Mouse (Mus musculus) frontal cortex, postnatal 36 days (tissue): ENCODE measurements around the gene Cdh16.
"Not testable (repeated sequence)": the region's sequence is repeated elsewhere in the genome, so short reads cannot be mapped to it uniquely, and the experiment has no call there.

Source experiments
- DNase-seq, 2 experiments: peaks; one replicate each; pipeline ENCODE4 v3.0.0; 2022; ENCODE audit warnings: low spot score in 2 of 2

Gene Cdh16

DNA sequence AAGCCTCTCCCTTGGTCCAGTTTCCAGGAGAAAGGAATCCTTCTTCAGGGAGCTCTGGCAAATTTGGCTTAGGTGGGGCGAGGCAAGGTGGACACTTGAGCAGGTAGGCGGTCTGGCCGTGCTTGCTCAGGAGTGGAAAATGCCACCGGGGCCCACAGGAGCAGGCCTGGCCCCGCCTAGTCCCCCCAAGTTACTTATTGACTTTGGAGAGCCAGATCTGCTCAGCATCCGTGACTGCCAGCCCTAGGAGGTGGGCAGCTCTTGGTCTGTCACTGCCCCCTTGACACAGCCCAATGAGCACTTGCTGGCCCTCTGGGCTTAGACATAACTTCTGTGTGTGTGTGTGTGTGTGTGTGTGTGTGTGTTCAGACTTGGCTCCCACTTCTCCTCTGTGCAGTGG, at the start of gene Cdh16:
Cdh16 (minus strand) TSS at position 236 of the 400 bp plus-strand sequence.
- no peak for DNase-seq

DNA sequence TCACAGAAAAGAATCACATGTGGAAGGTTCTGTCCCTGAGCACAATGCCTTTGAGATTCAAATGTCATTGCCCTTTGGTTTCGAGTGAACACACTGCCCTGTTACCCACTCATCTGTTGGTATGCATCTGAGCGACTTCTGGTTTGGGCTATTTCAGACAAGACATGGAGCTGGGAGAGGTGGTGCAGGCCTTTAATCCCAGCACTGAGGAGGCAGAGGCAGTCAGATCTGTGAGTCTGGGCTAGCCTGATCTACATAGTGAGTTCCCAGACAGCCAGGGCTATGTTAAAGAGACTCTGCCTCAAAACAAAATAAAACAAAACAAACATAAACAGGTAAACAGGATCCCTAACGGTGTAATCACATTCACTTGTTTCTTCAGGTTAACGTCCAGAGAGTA, 31.4 kb upstream of the Cdh16 start:
- DNase-seq = no peak

DNA sequence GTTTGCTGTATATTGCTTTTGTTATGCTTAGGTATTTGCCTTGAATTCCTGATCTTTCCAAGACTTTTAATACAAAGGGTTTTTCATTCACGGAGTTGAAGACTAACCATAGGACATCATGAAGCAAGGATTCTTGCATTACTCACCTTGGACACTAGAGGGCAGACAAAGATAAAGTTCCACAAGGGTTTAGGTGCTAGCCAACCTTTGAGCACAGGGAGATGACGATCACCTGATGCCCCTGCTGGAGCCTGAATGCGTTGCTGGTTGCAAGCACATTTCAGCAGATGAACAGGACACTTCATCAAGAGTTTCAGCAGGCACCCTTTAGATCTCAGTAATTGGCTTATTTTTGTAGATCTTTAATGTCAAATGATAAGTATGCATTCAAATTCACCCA, 30.8 kb upstream of the Cdh16 start:
- peak; percentile 60 to 93 for DNase-seq

DNA sequence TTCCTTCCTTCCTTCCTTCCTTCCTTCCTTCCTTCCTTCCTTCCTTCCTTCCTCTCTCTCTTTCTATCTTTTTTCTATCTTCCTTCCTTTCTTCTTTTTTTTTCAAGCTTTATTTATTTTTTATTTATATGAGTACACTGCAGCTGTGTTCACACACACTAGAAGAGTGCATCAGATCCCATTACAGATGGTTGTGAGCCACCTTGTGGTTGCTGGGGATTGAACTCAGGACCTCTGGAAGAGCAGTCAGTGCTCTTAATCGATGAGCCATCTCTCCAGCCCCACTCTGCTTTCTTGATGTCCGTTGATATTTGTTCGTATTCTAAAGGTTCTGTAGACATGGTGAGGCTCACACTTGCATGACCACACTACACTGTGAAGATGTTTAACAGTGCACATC, 20.0 kb upstream of the Cdh16 start:
- not testable (repeated sequence) for DNase-seq

DNA sequence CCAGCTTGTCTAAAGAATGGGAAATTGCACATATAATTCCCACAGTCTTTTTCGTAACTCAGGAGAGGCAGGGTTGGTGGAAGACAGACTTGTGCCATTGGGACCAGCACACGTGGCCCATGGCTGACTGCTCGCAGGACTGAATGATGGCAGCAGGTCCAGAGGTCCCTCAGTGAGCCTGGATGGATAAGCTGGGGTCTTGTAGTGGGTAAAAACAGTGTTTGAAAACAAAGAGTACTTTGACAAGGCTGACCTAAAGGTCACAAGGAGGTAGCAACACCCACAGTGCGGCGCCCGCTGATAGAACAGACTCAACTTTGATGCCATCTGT, 18.1 kb upstream of the Cdh16 start:
- no peak for DNase-seq

DNA sequence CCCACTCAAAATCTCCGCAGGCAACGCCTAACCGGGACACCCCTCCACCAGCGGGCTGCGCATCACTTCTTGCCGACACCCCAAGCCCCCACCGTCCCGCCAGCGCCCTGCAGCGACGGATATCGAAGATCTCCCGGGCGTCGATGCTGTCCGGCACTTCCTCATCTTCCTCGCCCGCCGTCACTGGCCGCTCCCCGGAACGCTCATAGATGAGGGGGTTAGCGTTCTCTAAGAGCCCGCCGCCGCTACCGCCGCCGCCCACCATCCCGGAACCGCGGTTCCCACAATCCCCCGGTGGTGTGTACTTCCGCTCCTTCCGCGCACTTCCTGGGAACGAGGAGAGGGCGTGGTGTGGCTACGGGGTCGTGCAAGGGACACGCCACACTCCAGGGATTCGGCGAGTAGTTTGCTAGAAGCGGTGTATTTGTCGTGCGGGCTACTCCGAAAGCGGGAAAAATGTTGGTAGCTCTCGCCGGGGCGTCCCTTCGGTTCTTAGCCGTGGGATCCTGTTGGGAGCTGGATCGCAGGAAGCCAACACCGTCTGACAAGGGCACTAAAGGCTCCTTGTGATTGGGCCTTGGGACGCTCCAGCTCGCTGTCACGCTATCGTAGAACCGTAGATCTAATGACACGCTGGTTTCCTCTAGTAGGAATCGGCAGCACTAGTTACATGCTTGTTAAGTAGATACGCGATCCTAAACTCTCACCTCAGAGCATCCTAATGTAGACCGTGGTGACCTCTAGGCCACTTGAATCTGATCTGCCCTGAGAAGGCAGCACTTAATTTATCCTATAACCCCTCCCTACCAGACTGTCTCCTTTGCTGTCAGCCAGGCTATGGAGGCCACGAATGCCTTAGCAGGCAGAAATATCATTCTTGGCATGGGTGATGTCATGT, 17.5 kb upstream of the Cdh16 start, which contains the start of gene Ciao2b:
Ciao2b (minus strand) TSS at position 540 of the 898 bp plus-strand sequence.
- peak; percentile 91 to 93 for DNase-seq

DNA sequence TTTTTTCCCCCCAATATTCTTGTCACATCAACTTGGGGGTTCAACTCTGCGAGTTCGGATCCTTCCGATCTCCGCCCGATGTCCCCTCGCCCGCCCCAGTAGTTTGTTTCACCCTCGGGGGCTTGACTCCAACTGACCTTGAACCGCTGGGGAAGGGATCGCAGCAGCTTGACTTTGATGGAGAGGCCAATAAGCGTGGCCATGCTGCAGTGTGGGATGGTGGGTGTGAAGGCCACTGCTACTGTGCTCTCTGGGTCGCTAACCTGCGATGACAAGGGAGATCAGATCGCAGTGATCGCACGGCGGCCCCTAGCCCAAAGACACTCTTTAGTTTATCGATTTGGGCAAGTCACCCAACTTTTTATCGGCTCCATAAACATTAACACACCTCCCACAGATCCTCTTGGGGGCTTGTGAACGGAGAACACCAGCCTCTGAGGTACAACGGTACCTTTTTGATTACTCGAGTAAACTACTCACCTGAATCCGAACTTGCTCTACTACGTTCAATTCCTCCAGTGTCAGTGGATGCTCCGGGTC, 16.7 kb upstream of the Cdh16 start:
- DNase-seq = no peak

DNA sequence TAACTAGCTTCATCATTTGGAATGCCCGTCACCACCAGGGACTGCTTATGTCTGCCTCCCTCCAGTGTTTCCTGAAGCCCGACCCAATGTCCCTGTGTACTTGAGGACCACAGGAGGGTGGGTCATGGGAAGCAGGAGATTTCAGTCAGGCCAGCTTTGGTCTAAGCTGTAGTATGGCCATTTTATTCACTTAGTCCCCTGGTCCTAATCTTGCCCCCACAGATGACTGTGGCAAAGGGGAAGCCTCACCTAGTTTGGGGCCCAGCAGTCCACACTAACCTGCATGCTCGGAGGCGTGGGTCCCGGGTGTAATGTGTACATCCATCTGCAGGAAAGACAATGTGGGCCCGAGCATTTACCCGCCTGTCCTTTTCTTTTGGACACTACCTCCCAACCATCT, 16.0 kb upstream of the Cdh16 start:
- DNase-seq = no peak

DNA sequence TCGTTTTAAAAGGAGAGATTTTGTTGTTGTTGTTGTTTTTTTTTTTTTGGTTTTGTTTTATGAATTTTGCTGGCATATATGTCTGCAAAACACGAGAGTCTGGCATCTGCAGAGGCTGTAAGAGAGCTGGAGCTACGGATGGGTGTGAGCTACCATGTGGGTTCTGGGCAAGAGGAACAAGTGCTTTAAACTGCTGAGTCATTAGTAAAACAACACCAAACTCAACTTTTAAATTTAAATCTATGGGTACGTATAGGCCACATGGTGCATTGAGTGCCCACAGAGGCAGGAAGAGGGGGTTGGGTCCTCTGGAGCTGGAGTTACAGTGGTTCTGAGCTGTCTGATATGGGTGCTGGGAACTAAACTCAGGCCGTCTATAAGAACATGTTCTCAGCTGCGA, 13.8 kb upstream of the Cdh16 start:
- DNase-seq = no peak

DNA sequence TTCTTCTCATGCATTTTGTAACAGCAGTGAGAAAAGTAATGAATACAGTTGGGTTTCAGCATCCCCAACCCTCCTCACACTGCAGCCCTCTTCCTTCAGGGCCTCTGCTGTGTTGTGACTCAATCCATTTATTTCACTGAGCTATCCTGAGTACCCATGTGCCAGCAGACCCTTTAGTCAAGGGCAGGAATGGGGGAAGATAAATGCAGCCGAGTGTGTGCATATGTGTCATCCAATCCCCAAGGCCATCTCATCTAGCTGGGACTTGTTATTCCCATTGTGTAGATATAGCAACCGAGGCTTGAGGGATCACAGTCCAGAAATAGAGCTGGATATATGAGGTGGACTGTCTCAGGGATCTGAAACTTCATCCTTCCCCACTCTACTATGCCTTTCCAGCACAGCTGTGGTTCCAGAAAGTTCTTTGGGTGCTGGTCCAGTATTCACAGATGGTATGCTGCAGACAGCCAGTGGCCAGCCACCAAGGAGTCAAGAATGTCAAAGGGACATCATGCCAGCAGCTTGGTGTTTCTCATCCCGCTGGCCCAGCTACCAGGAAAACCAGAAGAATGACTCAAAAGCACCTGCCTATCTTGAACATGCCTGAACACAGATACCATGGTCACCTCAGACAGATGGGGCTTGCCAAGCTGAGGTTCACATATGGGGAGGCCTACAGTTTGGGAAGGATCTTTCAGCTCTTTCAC, 11.0 kb upstream of the Cdh16 start:
- DNase-seq = no peak

DNA sequence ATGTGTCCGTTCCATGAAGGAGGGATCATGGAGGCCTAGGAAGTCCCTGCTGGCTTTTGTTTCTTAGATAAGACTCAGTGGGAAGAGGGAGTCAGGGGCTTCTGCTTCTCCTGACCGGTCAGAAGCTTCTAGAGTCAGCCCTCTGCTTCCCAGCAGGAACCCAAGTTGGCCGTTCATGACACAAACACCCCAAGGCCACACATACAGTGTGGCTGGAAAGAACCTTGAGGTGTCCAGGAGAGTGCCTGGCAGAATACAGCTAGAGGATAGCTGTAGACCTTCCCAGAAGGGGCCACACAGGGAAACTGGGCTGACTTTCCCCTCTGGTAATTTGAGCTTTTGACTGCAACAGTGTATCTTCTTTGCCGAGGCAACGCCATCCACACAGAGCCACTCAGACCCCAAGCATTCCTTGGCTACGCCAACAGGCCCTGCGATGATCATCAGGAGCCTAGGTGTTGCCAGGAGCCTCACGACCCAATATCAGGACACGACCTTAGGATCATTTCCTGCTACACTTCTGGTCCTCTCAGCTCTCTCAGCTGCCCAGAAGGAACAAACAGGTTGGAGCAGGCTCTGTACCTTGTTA, 9.1 kb upstream of the Cdh16 start:
- DNase-seq = no peak

DNA sequence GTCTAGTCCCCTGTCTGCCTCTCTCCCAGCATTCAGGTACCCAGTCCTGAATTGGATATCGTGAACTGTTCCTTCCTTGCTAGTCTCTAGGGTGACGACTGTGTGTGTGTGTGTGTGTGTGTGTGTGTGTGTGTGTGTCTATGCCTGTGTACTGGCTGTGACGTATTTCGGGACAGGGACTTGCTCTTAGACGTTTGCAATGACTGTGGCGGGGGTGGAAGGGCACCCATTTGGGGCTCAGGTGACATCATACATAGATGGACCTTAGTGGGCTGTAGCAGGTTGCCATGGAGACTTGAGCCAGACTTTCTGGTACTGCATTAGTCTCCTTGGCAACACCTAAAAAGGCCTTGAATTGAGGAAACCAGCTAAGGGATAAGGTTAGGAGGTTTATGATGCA, 8.3 kb upstream of the Cdh16 start:
- DNase-seq = peak; percentile 32 to 33

DNA sequence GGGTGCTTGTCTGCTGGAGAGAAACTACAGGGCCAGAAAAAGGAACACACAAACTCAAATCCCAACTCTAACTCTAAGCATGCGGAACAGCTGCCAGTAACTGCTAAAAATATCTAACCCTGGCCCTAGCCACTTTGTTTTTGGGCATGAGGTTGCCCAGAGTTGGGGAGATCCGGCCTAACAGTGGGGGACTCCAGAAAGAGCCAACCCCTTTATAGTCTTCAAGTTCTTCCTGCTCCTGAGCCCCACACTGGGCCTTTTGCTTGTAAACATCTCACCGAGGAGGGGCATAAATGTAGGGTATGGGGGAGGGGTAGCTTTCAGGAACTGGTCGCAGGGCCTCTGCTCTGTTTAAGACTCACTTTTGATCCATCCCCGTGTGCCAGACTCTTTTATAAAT, 7.8 kb upstream of the Cdh16 start:
- DNase-seq = no peak

DNA sequence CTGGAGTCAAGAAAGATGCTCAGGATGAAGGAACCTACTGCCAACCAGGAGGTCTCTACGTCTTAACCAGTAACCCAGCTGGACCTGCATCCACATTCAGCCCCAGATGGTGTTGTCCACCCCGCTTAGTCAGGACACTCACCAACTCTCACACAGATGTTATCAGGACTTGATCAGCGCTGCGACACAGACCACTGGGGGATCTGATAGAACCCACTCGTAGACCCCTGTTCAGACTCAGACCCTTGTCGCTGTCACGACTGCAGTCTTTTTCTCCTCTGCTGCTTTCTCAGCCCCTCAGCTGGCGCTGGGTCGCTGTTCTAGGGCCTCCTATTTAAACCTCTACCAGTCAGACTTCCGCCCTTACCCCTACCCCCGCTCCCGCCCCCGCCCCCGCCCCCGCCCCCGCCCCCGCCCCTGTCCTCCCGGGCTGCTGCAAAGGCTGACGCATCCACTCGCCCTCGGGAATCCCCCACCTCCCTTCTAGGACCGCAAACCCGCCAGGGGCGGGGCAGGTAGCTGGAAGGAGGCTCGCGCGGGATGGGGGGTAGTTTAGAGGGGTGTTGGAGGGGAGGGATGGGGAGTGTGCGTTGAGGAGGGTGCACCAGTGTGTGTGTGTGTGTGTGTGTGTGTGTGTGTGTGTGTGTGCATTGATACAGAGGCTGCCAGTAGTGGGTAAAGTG, 6.9 kb upstream of the Cdh16 start, which contains the start of gene Rrad:
Rrad (minus strand) TSS at position 347 of the 683 bp plus-strand sequence.
- no peak for DNase-seq

DNA sequence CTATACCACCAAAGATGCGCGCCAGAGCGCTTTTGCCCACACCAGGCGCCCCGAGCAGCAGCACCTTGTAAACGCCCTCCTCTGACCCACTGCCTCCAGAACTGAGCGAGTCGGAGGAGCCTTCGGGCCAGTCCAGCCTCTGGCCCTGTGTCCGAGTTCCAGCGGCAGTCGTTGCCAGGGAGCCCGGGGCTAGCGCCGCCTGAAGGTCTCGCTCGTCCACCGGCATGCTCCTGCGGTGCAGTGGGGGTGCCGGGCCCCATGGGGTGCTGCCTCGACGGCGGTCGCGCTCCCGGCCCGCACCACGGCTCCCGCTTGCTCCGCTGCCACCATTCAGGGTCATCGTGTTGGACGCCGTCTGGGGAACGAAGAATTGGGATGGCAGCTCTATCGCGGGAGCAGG, 6.4 kb upstream of the Cdh16 start:
- no peak for DNase-seq

DNA sequence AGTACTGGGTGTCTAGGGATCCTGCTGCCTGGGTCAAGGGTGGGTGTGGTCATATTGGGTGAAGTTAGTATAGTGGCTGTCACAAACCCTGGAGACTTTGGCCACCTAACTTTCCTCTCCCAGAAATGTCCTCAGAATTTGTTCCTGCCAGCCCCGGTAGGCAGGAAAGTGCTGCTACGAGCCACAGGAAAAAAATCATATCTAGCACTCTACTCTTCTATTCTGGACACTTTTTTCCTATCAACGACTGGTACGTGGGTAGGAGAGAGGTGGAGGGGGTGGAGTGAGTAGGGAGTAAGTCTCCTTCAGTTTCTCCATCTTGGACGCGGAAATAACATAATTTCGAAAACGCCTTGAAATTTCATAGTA, 5.9 kb upstream of the Cdh16 start:
- DNase-seq = no peak

DNA sequence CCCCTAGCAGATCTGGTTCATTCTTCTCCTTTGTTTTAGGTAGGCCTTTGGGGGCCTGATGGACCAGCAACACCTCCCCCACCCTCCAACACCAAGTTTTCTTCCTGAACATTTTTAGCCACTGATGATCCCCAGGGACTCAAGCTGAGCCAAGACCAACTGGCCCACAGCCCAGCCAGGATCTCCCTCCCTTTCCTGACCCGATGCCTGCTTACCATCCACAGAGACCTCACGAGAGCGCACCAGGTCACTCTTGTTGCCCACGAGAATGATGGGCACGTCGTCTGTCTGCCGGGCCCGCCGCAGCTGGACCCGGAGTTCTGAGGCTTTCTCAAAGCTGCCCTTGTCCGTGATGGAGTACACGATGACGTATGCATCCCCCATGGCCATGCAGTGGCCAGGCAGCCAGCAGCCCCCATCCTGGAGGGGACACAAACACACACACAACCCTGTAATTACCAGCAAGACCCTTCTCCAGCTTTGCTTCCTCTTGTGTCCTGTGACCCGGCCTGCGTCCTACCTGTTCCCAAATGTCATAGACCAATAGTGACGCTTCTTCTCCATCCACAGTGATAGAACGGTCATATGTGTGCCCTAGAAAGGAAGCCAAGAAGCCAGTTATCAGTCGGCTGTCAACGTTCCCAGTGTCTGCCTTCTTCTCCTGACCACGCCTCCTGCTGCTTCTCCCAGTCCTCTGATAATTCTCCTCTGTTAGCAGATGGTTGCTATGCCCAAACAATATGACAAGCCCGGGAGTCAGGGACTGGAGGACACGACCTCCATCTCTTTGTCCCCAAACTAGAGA, 5.3 kb upstream of the Cdh16 start:
- no peak for DNase-seq

DNA sequence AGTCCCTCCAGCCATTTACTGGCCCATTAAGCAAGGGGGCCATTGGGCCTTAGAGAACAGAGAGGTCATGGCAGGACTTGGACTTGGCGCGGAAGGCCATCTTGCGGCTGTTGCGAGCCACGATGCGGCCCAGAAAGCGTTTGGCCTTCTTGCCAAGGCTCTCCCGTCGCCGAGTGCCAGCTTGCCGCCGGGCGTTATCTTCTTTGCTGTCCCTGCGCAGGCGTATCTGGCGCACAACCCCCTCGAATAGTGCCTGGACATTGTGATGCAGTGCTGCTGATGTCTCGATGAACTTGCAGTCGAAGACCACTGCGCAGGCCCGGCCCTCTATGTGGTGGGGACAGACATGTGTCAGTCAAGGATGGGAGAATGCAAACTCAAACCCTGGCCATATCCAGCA, 4.2 kb upstream of the Cdh16 start:
- no peak for DNase-seq

DNA sequence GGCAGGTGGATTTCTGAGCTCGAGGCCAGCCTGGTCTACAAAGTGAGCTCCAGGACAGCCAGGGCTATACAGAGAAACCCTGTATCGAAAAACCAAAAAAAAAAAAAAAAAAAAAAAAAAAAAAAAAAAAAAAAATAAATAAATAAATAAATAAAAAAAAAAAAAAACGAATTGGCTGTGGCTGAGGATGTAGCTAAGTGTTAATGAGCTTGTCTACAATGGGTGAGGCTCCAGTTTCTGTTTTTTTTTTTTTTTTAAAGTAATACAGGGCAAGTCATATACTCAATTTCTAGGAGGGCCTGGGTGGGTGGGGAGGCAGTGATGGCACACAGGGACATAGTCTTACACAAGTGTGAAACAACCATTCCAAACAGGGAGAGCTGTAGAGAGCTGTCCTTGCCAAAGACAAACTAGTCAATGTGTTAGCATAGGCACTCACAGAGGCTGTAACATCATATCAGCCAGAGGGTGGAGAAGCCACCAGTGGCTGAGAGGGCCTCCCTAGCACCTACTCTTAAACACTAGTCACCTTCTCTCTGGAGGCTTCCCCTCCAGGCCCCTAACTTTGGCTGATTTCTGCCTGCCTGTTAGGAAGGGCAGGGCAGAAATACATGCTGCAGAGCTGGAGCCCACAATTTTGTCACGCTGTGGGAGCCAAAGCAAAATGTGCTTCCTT, 3.0 kb upstream of the Cdh16 start:
- DNase-seq = no peak

DNA sequence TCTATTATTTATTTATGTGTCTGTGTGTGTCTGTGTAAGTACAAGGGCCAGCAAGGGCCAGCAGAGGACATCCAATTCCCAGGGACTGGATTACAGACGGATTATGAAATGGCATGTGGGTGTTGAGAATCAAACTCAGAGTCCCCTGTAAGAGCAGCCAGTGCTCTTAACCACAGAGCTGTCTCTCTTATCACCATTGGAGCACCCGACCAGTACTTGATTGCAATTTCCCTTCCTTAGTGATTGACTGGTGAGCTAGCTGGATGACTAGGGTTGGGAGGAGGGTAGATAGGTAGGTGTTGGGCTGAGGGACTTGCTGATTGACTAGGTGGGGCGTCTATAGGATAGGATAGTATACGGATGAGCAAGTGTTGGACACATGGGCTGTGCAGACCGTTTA, 3.4 kb downstream of the Cdh16 start:
- DNase-seq = no peak

DNA sequence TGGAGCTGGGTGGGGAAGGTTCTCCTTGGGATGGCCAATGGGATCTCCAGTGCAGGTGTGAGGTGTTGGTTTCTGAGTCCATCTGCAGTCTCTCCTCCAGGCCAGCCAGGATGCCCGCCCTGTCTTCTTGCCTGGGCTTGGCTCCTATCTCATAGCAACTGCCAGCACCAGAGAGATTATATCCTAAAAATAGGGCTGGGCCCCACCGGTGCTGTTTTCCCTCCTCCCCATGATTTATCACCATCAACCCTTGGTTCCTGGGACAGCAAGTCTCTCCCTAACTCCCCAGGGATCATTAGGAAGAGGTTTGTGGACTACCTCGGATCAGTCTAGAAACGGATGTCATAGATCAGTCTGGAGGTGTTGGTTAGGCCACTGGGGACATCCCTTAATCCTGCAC, 11.1 kb downstream of the Cdh16 start:
- no peak for DNase-seq
